In genomic region chr5:144733953-144734352, GRCm38 (mm10) we compare ENCODE assay signal across 8 mouse cellular contexts. TPM values are rescaled to one million over a fixed set of nuclear protein-coding genes. Genes with fewer than 3 reads are reported as not detected.
DNase-seq lines count a peak whose midpoint lies in the region; ATAC-seq lines count a peak whose summit lies in the region.

No protein-coding gene starts in this region.

- ATAC-seq in erythroblast, adult 5-6 weeks (replicated peaks; ENCODE audit: low FRiP score, poor library complexity, severe bottlenecking) = no peak

- peak; percentile 62 for DNase-seq in urinary bladder, postnatal 14 days (ENCODE audit: low spot score)
- DNase-seq in urinary bladder, postnatal 4 days (ENCODE audit: low spot score in 2 of 2) = no peak
- peak; percentile 23 for DNase-seq in adrenal gland, adult 8-10 months
- DNase-seq in embryo, embryonic 10.5 days (ENCODE audit: low spot score) = peak; percentile 86
- peak; percentile 52 for DNase-seq in hindlimb bud, embryonic 11.5 days (ENCODE audit: extremely low spot score, low read depth, low spot score)
- DNase-seq in left cerebral cortex, postnatal 36 days (ENCODE audit: low spot score in 2 of 2) = peak; percentile 38 to 70
- peak; percentile 23 for DNase-seq in ovary, postnatal 36 days (ENCODE audit: low spot score)

- intact Hi-C loops in left cerebral cortex, postnatal 36 days (cut with DNase I) = loop anchor here (2.0 to 10.0 kb wide), 2 partner anchors 345 to 529 kb away; no protein-coding TSS in a partner anchor

RNA-seq across cellular contexts. Expression of gene Tmem130, which starts 27.7 kb away (rescaled TPM):
- total RNA-seq in adrenal gland, adult 8-10 months (2022) = 10 to 100 TPM; 41.5 to 59.8 (median 46.7) TPM
- 100 to 1,000 TPM; 163 to 174 TPM for total RNA-seq in left cerebral cortex, postnatal 36 days (2021)
- not detected in 2 replicates for total RNA-seq in erythroblast, adult 5-6 weeks (2015; ENCODE audit: low replicate concordance)
- total RNA-seq in erythroblast, adult 5-6 weeks (2017; ENCODE audit: low replicate concordance) = not detected in 2 replicates

RNA-seq across cellular contexts. Expression of gene Trrap, which starts 33.6 kb away (rescaled TPM):
- total RNA-seq in adrenal gland, adult 8-10 months (2022) = 100 to 1,000 TPM in 3 of 4 experiments, 10 to 100 TPM in 1; 97.3 to 186 (median 128) TPM
- total RNA-seq in left cerebral cortex, postnatal 36 days (2021) = 100 to 1,000 TPM; 135 to 196 TPM
- 17.7 and 33.9 TPM in 2 replicates for total RNA-seq in erythroblast, adult 5-6 weeks (2015; ENCODE audit: low replicate concordance)
- total RNA-seq in erythroblast, adult 5-6 weeks (2017; ENCODE audit: low replicate concordance) = 14.5 and 16.5 TPM in 2 replicates

Comparison
In these comparisons a context has a peak if more than half of its experiments do, and no peak if none do; other contexts are left out.
1. DNase-seq: peak in urinary bladder, postnatal 14 days (single experiment), adrenal gland, adult 8-10 months (single experiment), embryo, embryonic 10.5 days (single experiment), hindlimb bud, embryonic 11.5 days (single experiment), left cerebral cortex, postnatal 36 days (2 of 2) and ovary, postnatal 36 days (single experiment); none in urinary bladder, postnatal 4 days (0 of 2).
2. RNA of gene Tmem130, which starts 27.7 kb away (total RNA-seq): 163 to 174 TPM in left cerebral cortex, postnatal 36 days and 41.5 to 59.8 TPM in adrenal gland, adult 8-10 months; not detected in erythroblast, adult 5-6 weeks; every median in the first group is over 10 times any median in the second.